Mouse (Mus musculus) liver, postnatal 0 days (tissue): ENCODE results near the gene Trpv2. TPM values are rescaled to one million over a fixed set of nuclear protein-coding genes. Genes with fewer than 3 reads are reported as not detected.

ENCODE experiments used
- ATAC-seq: fragments of 200-750 bp; cut with Nextera tagmentation; 2 replicates; pipeline ENCODE4 v1.8.0; 2017; ENCODE audit warnings: mild to moderate bottlenecking, moderate library complexity
- DNase-seq: peaks from one replicate; pipeline ENCODE4 v3.0.0-alpha.2; 2016
- H3K27ac ChIP-seq: fragments of 300-500 bp; sonication (generic); 2 replicates; pipeline ENCODE4 v1.5.1; 2014; ENCODE audit warnings: antibody characterized with exemption, moderate library complexity, mild to moderate bottlenecking, low read depth
- H3K27me3 ChIP-seq: fragments of 300-500 bp; sonication (generic); 2 replicates; pipeline ENCODE4 v1.6.1; 2014; ENCODE audit warnings: low read length, control low read depth, mixed read lengths; ENCODE audit not compliant: insufficient read depth
- H3K36me3 ChIP-seq: fragments of 300-500 bp; sonication (generic); replicated peaks from 2 replicates; pipeline ENCODE4 v1.6.1; 2014; ENCODE audit warnings: mild to moderate bottlenecking, control low read depth, low read length, moderate library complexity, mixed read lengths; ENCODE audit not compliant: insufficient read depth
- H3K4me1 ChIP-seq: fragments of 300-500 bp; sonication (generic); 2 replicates; pipeline ENCODE4 v1.6.1; 2014; ENCODE audit warnings: antibody characterized with exemption, mild to moderate bottlenecking, control low read depth; ENCODE audit not compliant: insufficient read depth
- H3K4me2 ChIP-seq: fragments of 300-500 bp; sonication (generic); 2 replicates; pipeline ENCODE4 v1.6.1; 2014; ENCODE audit warnings: low read depth, mild to moderate bottlenecking, low read length, moderate library complexity, mixed read lengths
- H3K4me3 ChIP-seq: fragments of 300-500 bp; sonication (generic); 2 replicates; pipeline ENCODE4 v1.5.1; 2014; ENCODE audit warnings: low read depth, low read length
- H3K9ac ChIP-seq: fragments of 300-500 bp; sonication (generic); replicated peaks from 2 replicates; pipeline ENCODE4 v1.6.1; 2014; ENCODE audit warnings: mild to moderate bottlenecking, moderate library complexity
- H3K9me3 ChIP-seq: fragments of 300-500 bp; sonication (generic); 2 replicates; pipeline ENCODE4 v1.6.1; 2016; ENCODE audit warnings: mild to moderate bottlenecking, control low read depth, low read length, mixed read lengths
- CTCF ChIP-seq: sonication (generic); IDR thresholded peaks from 2 replicates; pipeline ENCODE4 v1.5.1; 2016; ENCODE audit warnings: antibody characterized with exemption, low read depth
- EP300 ChIP-seq: IDR thresholded peaks from 2 replicates; pipeline ENCODE4 v1.6.1; 2016; ENCODE audit warnings: antibody characterized with exemption, low read depth, mild to moderate bottlenecking
- WGBS: fragments of 180-500 bp; shearing (Covaris S2); extraction: QIAGEN DNeasy Blood & Tissue Kit; methylation state at CpG from one replicate; pipeline ENCODE4 v1.1.7; 2014; ENCODE audit not compliant: insufficient replicate concordance; 5-methylcytosine and 5-hydroxymethylcytosine counted together
- polyA plus RNA-seq: library from polyadenylated mRNA; unstranded; fragments of >200 nt; fragmentation: Nextera tagmentation; extraction: Ambion mirVana; gene quantifications from 2 replicates; pipeline ENCODE4 v1.2.1, GENCODE M21; 2015

Trpv2 gene
- polyA plus RNA-seq, 1 experiment from 2014 or later, result 5.4 TPM

- H3K4me1 ChIP-seq, result peaks cover 10% of the 10 kb centered on the region
- TF ChIP-seq CTCF, result no peak
- TF ChIP-seq EP300, result no peak
- H3K27me3 ChIP-seq, result no peaks in the 10 kb centered on the region
- H3K9ac ChIP-seq, result no peak overlapping the region
- H3K9me3 ChIP-seq, result no peaks in the 10 kb centered on the region
- H3K4me2 ChIP-seq, result no peak overlapping the region
- ATAC-seq (no peak), DNase-seq (no peak)
- no peak overlapping the region for H3K27ac ChIP-seq
- H3K36me3 ChIP-seq, result no peaks in the 10 kb centered on the region
- H3K4me3 ChIP-seq, result no peak overlapping the region
- WGBS, result 79% methylated on average over 7 of the region's 7 CpGs
These were observed 34.1 kb upstream of the Trpv2 start for GRCm38 (mm10) chr11:62540167-62540566.

- no peaks in the 10 kb centered on the region for H3K27me3 ChIP-seq
- 57% methylated on average over 2 of the region's 2 CpGs for WGBS
- no peak for TF ChIP-seq EP300
- no peak for TF ChIP-seq CTCF
- H3K36me3 ChIP-seq, result no peaks in the 10 kb centered on the region
- no peak overlapping the region for H3K27ac ChIP-seq
- H3K4me2 ChIP-seq, result no peak overlapping the region
- H3K4me1 ChIP-seq, result peaks cover 10% of the 10 kb centered on the region
- H3K4me3 ChIP-seq, result no peak overlapping the region
- DNase-seq (no peak), ATAC-seq (no peak)
- H3K9ac ChIP-seq, result no peak overlapping the region
- H3K9me3 ChIP-seq, result no peaks in the 10 kb centered on the region
These were observed 33.3 kb upstream of the Trpv2 start for GRCm38 (mm10) chr11:62540969-62541368.

GRCm38 (mm10) chr11:62541581-62541980, 32.7 kb upstream of the Trpv2 start:
- no peak overlapping the region for H3K9ac ChIP-seq
- H3K9me3 ChIP-seq, result no peaks in the 10 kb centered on the region
- H3K27me3 ChIP-seq, result no peaks in the 10 kb centered on the region
- ATAC-seq, result no peak
- H3K4me1 ChIP-seq, result peaks cover 10% of the 10 kb centered on the region
- WGBS, result 69% methylated on average over 8 of the region's 8 CpGs
- H3K4me3 ChIP-seq, result no peak overlapping the region
- H3K4me2 ChIP-seq, result no peak overlapping the region
- DNase-seq, result no peak
- TF ChIP-seq EP300 (no peak), CTCF (no peak)
- H3K36me3 ChIP-seq, result no peaks in the 10 kb centered on the region
- no peak overlapping the region for H3K27ac ChIP-seq

GRCm38 (mm10) chr11:62543991-62544390, 30.3 kb upstream of the Trpv2 start:
- H3K4me1 ChIP-seq, result peaks cover 6% of the 10 kb centered on the region
- no peak overlapping the region for H3K27ac ChIP-seq
- no peak overlapping the region for H3K4me3 ChIP-seq
- no peaks in the 10 kb centered on the region for H3K27me3 ChIP-seq
- TF ChIP-seq CTCF (no peak), EP300 (no peak)
- WGBS, result 72% methylated on average over 3 of the region's 3 CpGs
- DNase-seq (no peak), ATAC-seq (no peak)
- no peak overlapping the region for H3K4me2 ChIP-seq
- H3K9ac ChIP-seq, result no peak overlapping the region
- H3K9me3 ChIP-seq, result no peaks in the 10 kb centered on the region
- H3K36me3 ChIP-seq, result no peaks in the 10 kb centered on the region

- Histone ChIP-seq H3K9ac (peak overlapping the region; percentile 87), H3K4me3 (peak overlapping the region; percentile 85), H3K4me1 (peaks cover 22% of the 10 kb centered on the region), H3K9me3 (no peaks in the 10 kb centered on the region), H3K36me3 (peaks cover 19% of the 10 kb centered on the region), H3K27ac (peak overlapping the region; percentile 99), H3K4me2 (peak overlapping the region; percentile 94), H3K27me3 (no peaks in the 10 kb centered on the region)
- DNase-seq, result peak; percentile 68
- ATAC-seq, result peak; percentile 23
- 10% methylated on average over 5 of the region's 5 CpGs for WGBS
- TF ChIP-seq EP300 (no peak), CTCF (no peak)
These were observed 24.5 kb upstream of the Trpv2 start for GRCm38 (mm10) chr11:62549782-62550181.

GRCm38 (mm10) chr11:62550227-62550685, 24.0 kb upstream of the Trpv2 start:
- ATAC-seq, result peak; percentile 63
- no peaks in the 10 kb centered on the region for H3K9me3 ChIP-seq
- under 1% methylated on average over 11 of the region's 11 CpGs for WGBS
- H3K4me2 ChIP-seq, result peak overlapping the region; percentile 94
- H3K4me1 ChIP-seq, result peaks cover 25% of the 10 kb centered on the region
- H3K4me3 ChIP-seq, result peak overlapping the region; percentile 85
- peak overlapping the region; percentile 87 for H3K9ac ChIP-seq
- H3K27ac ChIP-seq, result peak overlapping the region; percentile 99
- H3K36me3 ChIP-seq, result peaks cover 21% of the 10 kb centered on the region
- TF ChIP-seq EP300, result peak; percentile 82
- TF ChIP-seq CTCF, result no peak
- H3K27me3 ChIP-seq, result no peaks in the 10 kb centered on the region
- peak; percentile 75 for DNase-seq

GRCm38 (mm10) chr11:62550727-62551225, 23.5 kb upstream of the Trpv2 start, which contains the start of gene Ubb:
Gene Ubb (plus strand): TSS chr11:62551171.
- TF ChIP-seq CTCF (no peak), EP300 (no peak)

More at GRCm38 (mm10) chr11:62550727-62551225, 23.5 kb upstream of the Trpv2 start, which contains the start of gene Ubb:
- ATAC-seq (peak; percentile 92), DNase-seq (peak; percentile 99)
- Histone ChIP-seq H3K4me3 (peak within 1 kb of the TSS; percentile 85), H3K4me1 (peaks cover 25% of the 10 kb centered on the region), H3K27me3 (no peaks in the 10 kb centered on the region), H3K4me2 (peak within 1 kb of the TSS; percentile 94), H3K9me3 (no peaks in the 10 kb centered on the region), H3K36me3 (peaks cover 24% of the 10 kb centered on the region), H3K9ac (peak within 1 kb of the TSS; percentile 87), H3K27ac (peak within 1 kb of the TSS; percentile 99)
- under 1% methylated on average over 40 of the region's 40 CpGs for WGBS
